In the genomic region with DNA sequence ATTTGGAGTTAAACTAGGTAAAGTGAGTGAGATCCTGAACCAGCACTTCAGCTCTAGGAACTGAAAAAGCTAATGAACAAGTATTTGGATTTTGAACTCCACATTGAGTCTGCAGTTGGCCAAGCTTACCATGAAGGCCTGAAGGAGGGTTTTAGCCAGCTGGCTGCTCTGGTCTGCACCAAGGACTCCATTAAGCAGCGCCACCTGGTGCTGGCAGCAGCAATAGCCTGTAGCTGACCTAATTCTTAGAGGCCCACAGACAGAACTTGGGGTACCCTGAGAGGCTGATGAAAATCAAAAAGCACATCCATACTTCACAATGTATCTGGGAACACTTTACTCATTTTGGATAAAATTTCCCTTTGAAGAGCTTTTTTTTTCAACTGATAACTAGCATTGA, we compare ENCODE assay signal across 9 mouse cellular contexts.
DNase-seq lines count a peak whose midpoint lies in the region; ATAC-seq and TF ChIP-seq lines count a peak whose summit lies in the region.
"Had no signal": no experiment of that assay in that cellular context is flagged by ENCODE, and none has a peak within 500 bp of the region (broad histone marks: within the 10 kb centered on the region; RNA-seq: fewer than 3 reads in every experiment).

No protein-coding gene starts in this region.

- CTCF ChIA-PET in Patski (lab: Charles Lee): no interaction called here

- no peak overlapping the region for H3K4me3 ChIP-seq in cortical plate, adult 2 months (ENCODE audit: insufficient read depth, low read length)
- H3K4me3 ChIP-seq in testis, adult 2 months (ENCODE audit: control insufficient read depth, low read depth, low read length): no peak overlapping the region
- H3K4me3 ChIP-seq: limb, embryonic 15.5 days had no signal

- DNase-seq in 3134 (ENCODE audit: extremely low read depth, insufficient read length, low spot score) (peak; percentile 22), Patski (ENCODE audit: low read depth, low spot score) (no peak)
- peak; percentile 13 for DNase-seq in gastrocnemius, postnatal 25 days
- peak; percentile 50 for DNase-seq in layer of hippocampus, adult 9-11 months
- DNase-seq in lung, postnatal 36 days: peak; percentile 44

- no peak for ATAC-seq in Patski
- ATAC-seq in megakaryocyte progenitor cell, adult 5-6 weeks (replicated peaks; ENCODE audit: poor library complexity): no peak

- TF ChIP-seq CTCF in Patski (IDR thresholded peaks at IDR 0.05): peak; percentile 76
- TF ChIP-seq CTCF in cortical plate, adult 2 months (IDR thresholded peaks at IDR 0.05; ENCODE audit: extremely low read depth, insufficient read depth, low read length): peak; percentile 62
- peak; percentile 36; the same call in 1 of the 2 replicates for TF ChIP-seq CTCF in testis, adult 2 months (IDR thresholded peaks at IDR 0.05; ENCODE audit: control insufficient read depth, insufficient read depth, insufficient replicate concordance, low read depth, low read length)

- H3K27ac ChIP-seq in cortical plate, adult 2 months (ENCODE audit: insufficient read depth, low read length): no peak overlapping the region
- H3K27ac ChIP-seq in testis, adult 2 months (ENCODE audit: control insufficient read depth, insufficient read depth, low read depth, low read length): no peak overlapping the region
- H3K27ac ChIP-seq: limb, embryonic 15.5 days had no signal

- no peak for TF ChIP-seq POLR2A in cortical plate, adult 2 months (IDR thresholded peaks at IDR 0.05; ENCODE audit: extremely low read depth, insufficient read depth, low read length)
- TF ChIP-seq POLR2A in testis, adult 2 months (IDR thresholded peaks at IDR 0.05; ENCODE audit: control insufficient read depth, low read depth, low read length): no peak

- no peaks in the 10 kb centered on the region for H3K36me3 ChIP-seq in testis, adult 2 months (ENCODE audit: control insufficient read depth, insufficient read depth, low read length)
- H3K36me3 ChIP-seq: limb, embryonic 15.5 days had no signal

- no peaks in the 10 kb centered on the region for H3K4me1 ChIP-seq in cortical plate, adult 2 months (ENCODE audit: control insufficient read depth, insufficient read depth, low read length)
- no peaks in the 10 kb centered on the region for H3K4me1 ChIP-seq in testis, adult 2 months (ENCODE audit: control insufficient read depth, insufficient read depth, low read length)
- H3K4me1 ChIP-seq: limb, embryonic 15.5 days had no signal

- in situ Hi-C loops in Patski (cut with MboI; ENCODE audit: low pct_unique_long_range_greater_than_20kb): loop anchor here (10.0 kb wide), 1 partner anchor 504 kb away; no protein-coding TSS in a partner anchor

- POLR2A ChIA-PET in Patski (lab: Charles Lee): no interaction called here

- H3K27me3 ChIP-seq in Patski: no peaks in the 10 kb centered on the region
- no peaks in the 10 kb centered on the region for H3K27me3 ChIP-seq in testis, adult 2 months (ENCODE audit: control insufficient read depth, insufficient read depth, low read length)
- H3K27me3 ChIP-seq: limb, embryonic 15.5 days had no signal
